Mouse (Mus musculus) thymus, postnatal 0 days (tissue): Measurements from ENCODE around the gene Fgfr2. TPM values are rescaled to one million over a fixed set of nuclear protein-coding genes. Genes with fewer than 3 reads are reported as not detected.

Experiments
- DNase-seq: peaks from one replicate; pipeline ENCODE4 v3.0.0-alpha.2; 2015; ENCODE audit warnings: low spot score
- polyA plus RNA-seq: library from polyadenylated mRNA; unstranded; fragments of >200 nt; fragmentation: Nextera tagmentation; extraction: Ambion mirVana; gene quantifications from 2 replicates; pipeline ENCODE4 v1.2.1, GENCODE M21; 2015

Fgfr2 gene
- polyA plus RNA-seq, 1 experiment from 2014 or later, result 23.6 TPM

DNA sequence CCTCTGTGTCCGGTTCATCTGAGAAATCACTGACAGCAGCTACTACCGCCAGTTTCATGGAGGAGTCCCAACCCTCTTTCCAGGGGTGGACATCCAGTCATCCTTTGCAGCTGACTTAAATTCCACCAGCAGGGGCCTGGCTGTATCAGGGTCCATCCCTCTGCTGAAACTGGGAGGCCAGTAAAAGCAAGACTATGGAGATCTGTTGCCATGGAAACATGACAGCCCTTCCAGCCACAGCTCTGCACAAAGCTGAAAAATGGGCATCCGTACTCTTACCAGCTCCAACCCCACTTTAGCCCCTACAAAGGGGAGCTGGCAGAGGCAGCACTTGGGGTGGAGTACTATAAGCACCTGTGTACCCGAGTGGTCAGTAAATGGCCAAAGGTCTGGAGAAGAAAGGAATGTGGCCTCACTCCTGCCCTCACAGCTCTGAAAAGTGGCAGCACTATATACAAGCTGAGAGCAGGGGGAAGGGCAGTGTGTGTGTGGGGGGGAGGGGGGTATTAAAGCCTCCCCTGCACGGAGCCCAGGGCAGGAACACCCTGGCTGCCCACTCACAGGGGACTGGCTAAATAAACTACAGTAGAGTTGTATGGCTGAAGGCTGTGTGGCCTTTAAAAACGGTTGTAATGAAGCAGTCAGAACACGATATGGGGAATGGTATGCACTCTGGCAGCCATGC, 341.9 kb downstream of the Fgfr2 start:
- no peak for DNase-seq

- DNase-seq, result no peak
Observed at GRCm38 (mm10) chr7:132780611-132781010, 342.5 kb downstream of the Fgfr2 start.

DNA sequence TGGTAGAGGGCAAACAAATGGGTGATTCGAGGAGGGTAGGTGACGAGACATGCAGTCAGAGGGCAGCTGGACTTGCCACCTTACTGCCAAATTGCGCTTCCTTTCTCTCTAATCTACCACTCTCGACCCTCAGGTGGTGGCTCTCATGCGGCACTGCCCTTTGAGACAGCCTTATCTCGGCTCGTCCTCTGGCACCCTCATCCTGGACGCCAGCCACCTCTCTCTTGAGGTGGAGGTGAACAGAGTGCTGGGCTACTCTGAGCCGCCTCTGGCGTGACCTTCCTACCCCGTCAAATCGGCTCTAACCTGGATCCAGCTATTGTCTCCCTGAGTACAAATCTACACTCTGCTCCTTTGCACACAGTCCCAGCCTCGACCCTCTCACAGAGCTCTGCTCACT, 344.5 kb downstream of the Fgfr2 start:
- no peak for DNase-seq

GRCm38 (mm10) chr7:132777728-132778453, 345.3 kb downstream of the Fgfr2 start:
- no peak for DNase-seq

DNA sequence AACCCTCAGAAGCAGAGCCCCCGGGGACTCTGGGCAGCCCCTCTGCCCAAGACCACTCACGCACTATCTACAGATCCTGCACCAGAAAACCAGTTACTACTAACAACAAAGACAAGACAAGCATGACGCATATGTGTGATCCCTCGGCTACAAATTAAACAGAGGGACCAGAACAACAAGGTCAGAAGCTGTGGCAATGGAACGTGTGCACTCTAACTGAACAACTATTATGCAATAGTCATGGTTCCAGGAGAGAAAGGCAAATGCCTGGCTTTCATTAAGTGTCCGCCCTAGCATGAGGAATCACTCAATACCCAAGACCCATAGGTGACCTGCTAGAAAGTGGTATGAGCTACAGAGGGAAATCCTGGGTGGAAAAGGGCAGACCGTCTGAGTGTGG, 346.0 kb downstream of the Fgfr2 start:
- DNase-seq, result no peak

- DNase-seq, result no peak
Observed at GRCm38 (mm10) chr7:132776338-132777111, 346.6 kb downstream of the Fgfr2 start.

GRCm38 (mm10) chr7:132775922-132776321, 347.2 kb downstream of the Fgfr2 start:
- DNase-seq, result no peak

- no peak for DNase-seq
Observed at GRCm38 (mm10) chr7:132775333-132775732, 347.8 kb downstream of the Fgfr2 start.

DNA sequence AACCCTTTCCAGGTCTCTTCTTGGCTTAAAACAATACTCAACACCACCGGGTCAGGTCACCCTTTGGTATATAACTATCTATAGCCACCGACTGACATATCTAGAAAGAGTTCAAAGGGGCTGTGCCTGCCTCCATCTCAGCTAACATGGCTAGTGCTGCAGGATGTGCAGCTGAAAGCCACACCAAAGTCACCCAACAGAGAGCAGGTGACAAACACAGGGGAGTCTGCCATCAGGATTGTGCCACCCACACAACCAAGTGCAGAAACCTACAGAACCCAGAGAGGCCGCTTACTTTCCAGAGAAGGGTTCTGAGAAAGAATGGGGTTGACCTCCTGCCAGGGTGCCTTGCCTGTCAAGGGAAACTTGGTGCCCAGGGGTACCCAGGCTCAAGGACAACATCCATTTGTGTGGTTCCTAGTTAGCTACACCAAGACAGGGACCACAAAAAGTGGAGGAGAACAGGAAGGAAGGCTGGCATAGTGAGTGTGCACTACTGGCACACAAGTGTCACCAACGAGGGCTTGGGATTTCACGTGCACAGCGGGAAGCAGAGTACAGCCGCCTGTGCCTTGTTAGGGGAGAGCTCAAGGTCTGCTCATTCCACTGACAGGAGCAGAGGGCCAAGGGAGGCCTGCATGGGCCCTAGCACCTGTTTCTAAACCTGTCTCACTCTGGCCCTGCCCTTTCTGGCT, 350.0 kb downstream of the Fgfr2 start:
- peak; percentile 77 for DNase-seq

DNA sequence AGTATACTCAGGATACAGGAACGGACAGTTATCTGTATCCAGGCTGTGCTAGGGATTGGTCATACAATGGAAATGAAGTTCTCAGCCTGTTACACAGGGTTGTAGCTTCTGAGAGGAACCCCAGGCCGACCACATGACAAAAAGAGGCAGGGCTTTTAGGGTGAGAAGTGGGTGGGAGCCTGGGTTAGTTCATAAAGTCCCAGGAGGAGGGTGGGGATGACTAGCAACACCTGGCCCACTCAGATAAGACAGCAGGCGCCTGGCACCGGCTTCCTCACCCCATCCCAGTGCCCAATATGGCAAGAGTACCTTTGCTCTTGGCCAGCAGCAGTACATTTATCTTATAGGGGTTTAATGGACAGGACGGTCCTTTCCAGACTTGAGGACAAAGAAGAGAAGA, 350.7 kb downstream of the Fgfr2 start:
- DNase-seq, result peak; percentile 70

DNA sequence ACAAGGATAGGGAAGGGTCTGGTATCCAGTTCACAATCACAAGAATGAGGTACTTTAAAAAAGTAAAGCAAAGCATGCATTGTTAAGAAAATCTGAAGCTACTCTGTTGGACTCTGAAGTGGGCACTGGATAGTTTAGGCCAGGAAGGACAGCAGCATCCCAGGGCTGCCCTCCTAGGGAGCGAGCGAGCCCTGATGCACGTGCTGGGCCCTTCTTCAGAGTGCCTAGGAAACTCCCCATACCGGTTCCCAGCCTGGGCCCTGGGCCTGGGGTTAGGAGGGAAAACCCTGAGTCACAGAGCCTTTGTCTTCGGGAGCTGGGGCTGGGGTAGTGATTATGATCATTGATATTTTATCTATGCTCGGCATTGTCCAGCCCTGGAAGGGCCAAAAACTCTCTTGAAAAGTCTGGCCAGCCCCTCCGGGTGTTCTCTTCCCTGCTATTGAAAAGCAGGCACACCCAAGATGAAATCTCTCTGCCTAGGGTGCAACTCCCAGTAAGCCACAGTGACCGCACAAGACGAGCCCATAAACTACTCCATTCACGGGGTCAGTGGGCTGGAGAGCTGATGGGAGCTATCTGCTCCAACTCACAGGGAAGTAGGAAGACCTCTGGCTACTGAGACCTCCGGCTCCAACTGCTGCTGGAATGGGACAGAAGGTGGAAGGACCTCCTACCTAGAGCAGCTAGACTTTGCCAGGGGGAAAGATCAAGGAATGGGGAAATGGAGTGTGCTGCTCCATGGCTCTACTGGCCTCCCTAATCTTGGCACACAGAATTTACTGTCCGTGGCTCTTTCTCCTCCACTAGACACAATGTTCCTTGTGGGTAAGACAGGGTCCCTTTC, 354.4 kb downstream of the Fgfr2 start:
- DNase-seq, result no peak

- no peak for DNase-seq
Observed at GRCm38 (mm10) chr7:132767999-132768370, 355.2 kb downstream of the Fgfr2 start.

DNA sequence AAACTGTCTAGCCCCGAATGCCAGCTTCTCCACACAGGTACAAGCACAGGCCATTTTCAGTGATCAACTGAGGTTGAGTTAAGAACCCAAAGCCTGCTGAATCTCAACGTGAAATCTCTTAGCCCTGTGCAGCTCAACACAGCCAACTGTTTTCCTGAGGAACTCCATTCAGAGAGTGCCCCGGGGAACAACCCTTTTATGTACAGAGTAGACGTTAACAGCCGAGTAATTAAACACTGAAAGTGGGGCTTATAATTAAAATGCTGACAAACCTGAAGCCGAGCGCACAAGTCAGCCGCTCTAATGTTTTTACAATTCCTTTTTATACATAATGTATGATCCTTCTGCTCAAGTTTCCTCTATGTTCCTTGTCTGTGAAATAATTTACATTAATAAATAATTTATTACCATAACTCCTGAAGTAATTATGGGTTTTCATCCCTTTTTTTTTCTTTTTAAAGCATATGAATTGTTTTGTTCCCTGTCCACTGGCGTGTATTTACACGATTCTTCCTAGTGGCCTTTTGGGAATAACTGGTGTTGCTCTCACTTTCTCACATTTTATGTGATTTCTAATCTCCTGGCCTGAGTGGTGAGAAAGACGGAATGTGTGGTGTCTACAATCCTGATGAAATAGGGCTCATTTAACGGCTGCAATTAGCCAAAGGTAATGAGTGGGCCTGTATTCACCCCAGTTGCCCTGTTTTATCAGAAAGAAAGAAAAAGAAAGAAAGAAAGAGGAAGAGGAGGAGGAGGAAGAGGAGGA, 355.7 kb downstream of the Fgfr2 start:
- no peak for DNase-seq

GRCm38 (mm10) chr7:132766235-132766871, 356.8 kb downstream of the Fgfr2 start:
- no peak for DNase-seq

- DNase-seq, result no peak
Observed at GRCm38 (mm10) chr7:132765629-132766186, 357.4 kb downstream of the Fgfr2 start.

- DNase-seq, result no peak
Observed at GRCm38 (mm10) chr7:132764896-132765491, 358.2 kb downstream of the Fgfr2 start.

DNA sequence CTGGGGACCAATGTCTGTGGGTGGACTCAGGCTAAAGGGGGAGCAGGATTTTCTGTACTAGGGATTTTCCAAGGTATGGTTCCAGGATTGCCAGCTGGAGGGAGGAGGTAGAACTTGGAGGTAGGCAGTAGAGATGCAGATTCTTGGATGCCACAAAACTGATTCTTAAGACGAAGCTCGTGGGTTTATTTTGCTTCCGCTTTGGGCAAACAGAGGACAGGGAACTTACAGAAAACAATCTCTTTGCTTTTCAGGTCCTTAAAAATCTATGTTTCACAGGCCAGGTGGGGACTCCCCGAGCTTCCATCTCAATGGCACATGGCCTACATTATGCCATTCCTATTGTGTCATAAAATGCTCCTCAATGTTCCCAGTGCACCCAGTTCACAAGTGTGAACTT, 358.8 kb downstream of the Fgfr2 start:
- no peak for DNase-seq

- no peak for DNase-seq
Observed at GRCm38 (mm10) chr7:132763911-132764310, 359.2 kb downstream of the Fgfr2 start.

DNA sequence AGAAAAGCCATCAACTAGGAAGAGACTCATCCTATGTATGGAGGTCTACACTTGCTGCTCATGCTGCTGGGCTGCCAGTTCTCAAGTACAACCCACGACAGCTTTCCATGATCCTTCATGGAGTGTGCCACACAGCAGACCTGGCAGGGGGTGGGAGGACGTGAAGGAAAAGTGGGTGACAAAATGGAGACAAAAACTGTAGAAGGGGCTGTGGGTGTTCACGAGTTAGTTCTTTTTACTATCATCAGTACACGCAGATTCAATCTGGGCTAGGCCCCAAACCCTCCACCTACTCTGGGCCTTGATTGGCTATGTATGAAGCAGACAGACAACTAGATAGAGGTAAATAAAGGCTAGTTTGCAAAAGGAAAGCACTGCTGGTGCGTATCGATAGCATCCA, 359.8 kb downstream of the Fgfr2 start:
- DNase-seq, result no peak
